In the genomic region with DNA sequence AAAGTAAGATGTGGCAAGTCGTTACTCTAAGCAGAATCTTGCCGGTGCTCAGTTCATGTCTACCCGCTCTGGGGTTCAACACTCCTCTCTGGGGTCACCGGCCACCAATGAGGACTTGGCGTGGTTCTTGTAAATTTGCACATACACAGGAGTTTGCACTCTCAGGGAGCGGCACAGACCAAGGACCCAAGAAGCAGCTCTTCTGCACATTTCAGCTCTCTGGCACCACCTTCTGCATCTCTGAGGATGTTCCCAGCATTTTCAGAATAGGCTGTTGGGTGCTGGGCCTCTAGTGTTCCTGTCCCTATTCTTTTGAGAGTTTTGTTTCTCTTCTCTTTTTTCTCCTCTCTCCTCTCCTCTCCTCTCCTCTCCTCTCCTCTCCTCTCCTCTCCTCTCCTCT, we compare ENCODE assay signal across 8 mouse cellular contexts. TPM values are rescaled to one million over a fixed set of nuclear protein-coding genes. Genes with fewer than 3 reads are reported as not detected.
DNase-seq lines count a peak whose midpoint lies in the region; ATAC-seq lines count a peak whose summit lies in the region.

No protein-coding gene starts in this region.

- H3K4me2 ChIP-seq in heart, embryonic 11.5 days = peak overlapping the region; percentile 32; the same call in 1 of the 2 replicates
- H3K4me2 ChIP-seq in heart, embryonic 12.5 days = no peak overlapping the region

- WGBS in heart, embryonic 11.5 days (ENCODE audit: insufficient replicate concordance) = 17% methylated on average over 6 of the region's 6 CpGs
- WGBS in heart, embryonic 12.5 days = 32% methylated on average over 6 of the region's 6 CpGs
- 32% methylated on average over 6 of the region's 6 CpGs for whole genome bisulfite sequencing in embryonic facial prominence, embryonic 10.5 days

- H3K27me3 ChIP-seq in heart, embryonic 11.5 days (ENCODE audit: control insufficient read depth, insufficient read depth, low read length) = peaks cover 6% of the 10 kb centered on the region; the same call in 1 of the 2 replicates
- peaks cover 12% of the 10 kb centered on the region; the same call in 1 of the 2 replicates for H3K27me3 ChIP-seq in heart, embryonic 12.5 days (replicated peaks)
- peaks cover 14% of the 10 kb centered on the region for H3K27me3 ChIP-seq in embryonic facial prominence, embryonic 10.5 days (replicated peaks; ENCODE audit: low read depth, poor library complexity, severe bottlenecking)

- H3K36me3 ChIP-seq in heart, embryonic 11.5 days (ENCODE audit: control insufficient read depth, insufficient read depth, low read length) = no peaks in the 10 kb centered on the region
- no peaks in the 10 kb centered on the region for H3K36me3 ChIP-seq in heart, embryonic 12.5 days
- H3K36me3 ChIP-seq in embryonic facial prominence, embryonic 10.5 days (replicated peaks) = no peaks in the 10 kb centered on the region

- no peak overlapping the region; the same call in 1 of the 2 replicates for H3K9ac ChIP-seq in heart, embryonic 11.5 days (ENCODE audit: low read depth, low read length)
- no peak overlapping the region for H3K9ac ChIP-seq in heart, embryonic 12.5 days

- no peaks in the 10 kb centered on the region for H3K9me3 ChIP-seq in heart, embryonic 11.5 days (replicated peaks; ENCODE audit: control insufficient read depth, low read length)
- no peaks in the 10 kb centered on the region for H3K9me3 ChIP-seq in heart, embryonic 12.5 days (replicated peaks)
- no peaks in the 10 kb centered on the region for H3K9me3 ChIP-seq in embryonic facial prominence, embryonic 10.5 days

- intact Hi-C loops in left cerebral cortex, postnatal 25 days (cut with DNase I) = loop anchor here (1.0 to 10.0 kb wide), 2 partner anchors 79 to 296 kb away; no protein-coding TSS in a partner anchor

- no peak overlapping the region for H3K4me3 ChIP-seq in heart, embryonic 11.5 days (ENCODE audit: low read depth, low read length)
- H3K4me3 ChIP-seq in heart, embryonic 12.5 days = no peak overlapping the region
- no peak overlapping the region for H3K4me3 ChIP-seq in embryonic facial prominence, embryonic 10.5 days

- no peak for ATAC-seq in heart, embryonic 11.5 days (replicated peaks; ENCODE audit: insufficient number of reproducible peaks, low FRiP score, low TSS enrichment)
- no peak for ATAC-seq in heart, embryonic 12.5 days (ENCODE audit: insufficient number of reproducible peaks, low FRiP score)
- ATAC-seq in monocyte, adult 5-6 weeks (replicated peaks; ENCODE audit: insufficient number of reproducible peaks, low FRiP score, low TSS enrichment, poor library complexity, severe bottlenecking) = no peak

- no peak overlapping the region for H3K27ac ChIP-seq in heart, embryonic 11.5 days (ENCODE audit: low read depth, low read length)
- H3K27ac ChIP-seq in heart, embryonic 12.5 days (ENCODE audit: poor library complexity, severe bottlenecking) = no peak overlapping the region
- H3K27ac ChIP-seq in embryonic facial prominence, embryonic 10.5 days (replicated peaks) = no peak overlapping the region

- peak; percentile 53 for DNase-seq in Muller cell, postnatal 12 days (ENCODE audit: inconsistent ontology term)
- DNase-seq in embryonic facial prominence, embryonic 10.5 days (ENCODE audit: low spot score) = peak; percentile 38
- DNase-seq in kidney, adult 11 months = peak; percentile 51
- DNase-seq in left cerebral cortex, postnatal 25 days (ENCODE audit: low spot score in 2 of 2) = peak; percentile 39 to 71
- peak; percentile 29 for DNase-seq in retina, postnatal 7 days (ENCODE audit: low read depth, low spot score)

- H3K4me1 ChIP-seq in heart, embryonic 11.5 days (ENCODE audit: control insufficient read depth, insufficient read depth, low read length) = no peaks in the 10 kb centered on the region
- H3K4me1 ChIP-seq in heart, embryonic 12.5 days (replicated peaks) = 0 out of 2 replicates have a peak, but pooled peaks cover 11% of the 10 kb centered on the region
- H3K4me1 ChIP-seq in embryonic facial prominence, embryonic 10.5 days = peaks cover 10% of the 10 kb centered on the region

RNA-seq across cellular contexts. Expression of gene B4galnt3, which starts 6.8 kb away (rescaled TPM):
- 0.17 and 0.19 TPM in 2 replicates for polyA plus RNA-seq in heart, embryonic 11.5 days (2014; fragmentation: Nextera tagmentation; extraction: Ambion mirVana)
- polyA plus RNA-seq in heart, embryonic 12.5 days (2016; fragmentation: Nextera tagmentation; extraction: Ambion mirVana) = 0.53 and 0.59 TPM in 2 replicates
- 0.41 and 0.52 TPM in 2 replicates for polyA plus RNA-seq in embryonic facial prominence, embryonic 10.5 days (2016; fragmentation: Nextera tagmentation; extraction: Ambion mirVana)
- total RNA-seq in left cerebral cortex, postnatal 25 days (2021) = 1 to 10 TPM in 1 of 2 experiments, under 1 TPM in 1; 0.55 to 1.3 TPM
- total RNA-seq in monocyte, adult 5-6 weeks (2017) = not detected in 3 replicates

RNA-seq across cellular contexts. Expression of gene D330020A13Rik, which starts 7.0 kb away (rescaled TPM):
- 0.26 and 0.34 TPM in 2 replicates for polyA plus RNA-seq in heart, embryonic 11.5 days (2014; fragmentation: Nextera tagmentation; extraction: Ambion mirVana)
- 0.18 and 0.27 TPM in 2 replicates for polyA plus RNA-seq in heart, embryonic 12.5 days (2016; fragmentation: Nextera tagmentation; extraction: Ambion mirVana)
- polyA plus RNA-seq in embryonic facial prominence, embryonic 10.5 days (2016; fragmentation: Nextera tagmentation; extraction: Ambion mirVana) = 0.21 and 0.25 TPM in 2 replicates
- total RNA-seq in left cerebral cortex, postnatal 25 days (2021) = under 1 TPM in 1 of 2 experiments, not detected in 1; 0.32 TPM
- total RNA-seq in monocyte, adult 5-6 weeks (2017) = not detected in 3 replicates
